Mouse (Mus musculus): ENCODE data around the gene Rnps1. TPM values are rescaled to one million over a fixed set of nuclear protein-coding genes. Genes with fewer than 3 reads are reported as not detected.

Rnps1 gene
- polyA plus RNA-seq, 1 experiment: 76.7 TPM

DNA sequence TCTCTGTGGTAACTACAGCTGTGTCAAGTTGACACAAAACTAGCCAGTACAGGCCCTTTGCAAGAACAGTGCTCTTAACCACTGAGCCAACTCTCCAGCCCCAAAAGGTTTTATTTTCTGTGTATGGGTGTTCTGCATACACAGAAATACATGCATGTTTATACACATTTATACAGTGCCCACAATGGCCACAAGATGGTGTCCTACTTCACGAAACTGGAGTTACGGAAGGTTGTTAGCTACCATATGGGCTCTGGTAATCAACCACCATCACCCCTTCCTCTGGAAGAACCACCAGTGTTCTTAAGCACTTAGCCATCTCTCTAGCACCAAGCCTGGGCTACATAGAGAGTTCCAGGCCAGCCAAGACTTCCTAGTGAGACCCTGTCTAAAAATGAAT lies 47.2 kb downstream of the Rnps1 start:
- no peak for TF ChIP-seq CTCF (IDR thresholded peaks at IDR 0.05; ENCODE audit: extremely low read depth, insufficient read length, insufficient replicate concordance, low read depth, low read length)
- TF ChIP-seq POLR2A (IDR thresholded peaks at IDR 0.05; ENCODE audit: low read depth, low read length): no peak
- Histone ChIP-seq H3K36me3 (ENCODE audit: control insufficient read depth, insufficient read depth, low read length) (no peaks in the 10 kb centered on the region), H3K27me3 (ENCODE audit: control insufficient read depth, insufficient read depth, low read length) (no peaks in the 10 kb centered on the region), H3K27ac (ENCODE audit: insufficient read depth, low read depth, low read length) (no peak overlapping the region), H3K4me3 (ENCODE audit: low read depth, low read length) (no peak overlapping the region), H3K4me1 (ENCODE audit: control insufficient read depth, insufficient read depth, insufficient read length, low read length) (no peaks in the 10 kb centered on the region)
- 64% methylated on average over 2 of the region's 2 CpGs for WGBS

DNA sequence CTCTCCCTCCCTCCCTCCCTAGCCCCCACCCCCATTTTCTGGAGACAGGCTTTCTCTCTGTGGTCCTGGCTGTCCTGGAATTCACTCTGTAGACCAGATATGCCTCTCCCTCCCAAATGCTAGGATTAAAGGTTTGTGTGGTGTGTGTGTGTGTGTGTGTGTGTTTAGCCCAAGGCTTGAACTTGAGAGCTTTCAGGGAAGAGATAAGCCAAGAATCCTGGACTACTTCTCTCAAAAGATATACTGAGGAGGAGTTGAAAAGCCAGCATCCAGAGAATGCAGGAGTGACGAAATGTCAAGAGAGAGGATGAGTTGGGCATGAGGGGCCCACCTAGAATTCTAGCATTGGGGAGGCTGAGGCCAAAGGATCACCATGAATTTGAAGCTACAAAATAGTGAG lies 48.6 kb downstream of the Rnps1 start:
- H3K27me3 ChIP-seq (ENCODE audit: control insufficient read depth, insufficient read depth, low read length): no peaks in the 10 kb centered on the region
- H3K36me3 ChIP-seq (ENCODE audit: control insufficient read depth, insufficient read depth, low read length): no peaks in the 10 kb centered on the region
- H3K4me1 ChIP-seq (ENCODE audit: control insufficient read depth, insufficient read depth, insufficient read length, low read length): no peaks in the 10 kb centered on the region
- no peak overlapping the region for H3K27ac ChIP-seq (ENCODE audit: insufficient read depth, low read depth, low read length)
- WGBS: 95% methylated on average over 1 of the region's 1 CpGs
- no peak for TF ChIP-seq POLR2A (IDR thresholded peaks at IDR 0.05; ENCODE audit: low read depth, low read length)
- no peak for TF ChIP-seq CTCF (IDR thresholded peaks at IDR 0.05; ENCODE audit: extremely low read depth, insufficient read length, insufficient replicate concordance, low read depth, low read length)
- H3K4me3 ChIP-seq (ENCODE audit: low read depth, low read length): no peak overlapping the region

DNA sequence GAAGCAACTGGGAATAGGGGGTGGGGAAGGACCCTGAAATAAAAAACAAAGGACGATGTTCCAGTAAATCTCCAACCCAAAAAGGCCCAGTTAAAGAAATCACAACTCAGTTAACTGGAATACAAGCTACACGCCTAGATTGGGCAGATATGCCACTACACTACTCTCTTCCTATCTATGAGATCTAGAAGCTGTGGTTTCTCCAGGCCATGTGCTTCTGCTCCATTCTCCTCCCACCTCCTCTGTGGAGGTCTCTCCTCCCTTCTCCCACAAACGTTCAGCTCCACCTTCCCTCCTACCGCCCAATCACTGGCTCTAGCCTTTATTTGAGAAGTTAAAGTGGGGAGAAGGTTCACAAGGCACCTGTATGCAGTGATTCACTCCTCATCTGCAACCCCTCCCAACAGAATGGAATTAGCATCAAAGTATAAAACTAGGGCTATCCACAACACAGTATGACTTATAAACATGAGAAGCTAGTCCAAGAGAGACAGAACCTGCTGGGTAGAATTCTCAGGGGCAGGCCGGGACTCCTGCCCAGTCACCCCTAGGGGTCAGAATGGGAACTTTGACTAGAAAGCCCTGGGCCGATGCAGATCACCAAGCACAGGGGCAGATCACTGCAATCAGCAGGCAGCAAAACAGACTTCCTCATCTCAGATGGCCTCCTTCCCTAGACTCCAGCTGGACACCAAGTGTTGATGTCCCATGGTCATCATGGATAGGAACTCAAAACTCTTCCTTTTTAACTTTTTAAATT lies 49.2 kb downstream of the Rnps1 start:
- Histone ChIP-seq H3K27ac (ENCODE audit: insufficient read depth, low read depth, low read length) (no peak overlapping the region), H3K27me3 (ENCODE audit: control insufficient read depth, insufficient read depth, low read length) (no peaks in the 10 kb centered on the region), H3K4me1 (ENCODE audit: control insufficient read depth, insufficient read depth, insufficient read length, low read length) (no peaks in the 10 kb centered on the region), H3K36me3 (ENCODE audit: control insufficient read depth, insufficient read depth, low read length) (no peaks in the 10 kb centered on the region), H3K4me3 (ENCODE audit: low read depth, low read length) (no peak overlapping the region)
- WGBS: 57% methylated on average over 6 of the region's 6 CpGs
- no peak for TF ChIP-seq POLR2A (IDR thresholded peaks at IDR 0.05; ENCODE audit: low read depth, low read length)

DNA sequence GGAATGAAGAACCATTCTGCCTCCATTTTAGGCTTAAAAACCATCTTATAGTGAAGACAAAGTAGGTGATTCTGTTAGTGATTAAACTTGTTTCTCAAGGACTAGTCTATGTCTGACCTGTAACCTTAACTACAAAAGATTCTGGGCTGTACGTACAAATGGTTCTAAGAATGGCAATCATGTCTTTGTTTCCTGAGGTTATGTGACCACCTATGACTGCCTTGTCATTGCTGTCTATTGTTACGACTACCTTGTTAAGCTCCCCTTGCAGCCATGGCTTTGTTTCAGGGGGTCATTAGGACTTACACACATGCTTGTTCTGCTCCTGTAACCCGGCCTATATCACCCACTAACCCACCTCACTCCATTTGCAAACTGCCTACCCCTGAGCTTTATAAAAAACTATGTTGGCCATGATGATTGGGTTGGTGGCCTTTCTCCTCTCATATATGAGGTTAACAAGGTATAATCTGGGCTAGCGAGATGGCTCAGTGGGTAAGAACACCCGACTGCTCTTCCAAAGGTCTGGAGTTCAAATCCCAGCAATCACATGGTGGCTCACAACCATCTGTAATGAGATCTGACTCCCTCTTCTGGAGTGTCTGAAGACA lies 54.4 kb downstream of the Rnps1 start:
- H3K36me3 ChIP-seq (ENCODE audit: control insufficient read depth, insufficient read depth, low read length): no peaks in the 10 kb centered on the region
- no peak overlapping the region for H3K27ac ChIP-seq (ENCODE audit: insufficient read depth, low read depth, low read length)
- no peak overlapping the region for H3K4me3 ChIP-seq (ENCODE audit: low read depth, low read length)
- WGBS: 96% methylated on average over 5 of the region's 5 CpGs
- no peak for TF ChIP-seq POLR2A (IDR thresholded peaks at IDR 0.05; ENCODE audit: low read depth, low read length)
- TF ChIP-seq CTCF (IDR thresholded peaks at IDR 0.05; ENCODE audit: extremely low read depth, insufficient read length, insufficient replicate concordance, low read depth, low read length): no peak
- H3K27me3 ChIP-seq (ENCODE audit: control insufficient read depth, insufficient read depth, low read length): no peaks in the 10 kb centered on the region
- peaks cover 17% of the 10 kb centered on the region; the same call in 1 of the 2 replicates for H3K4me1 ChIP-seq (ENCODE audit: control insufficient read depth, insufficient read depth, insufficient read length, low read length)

DNA sequence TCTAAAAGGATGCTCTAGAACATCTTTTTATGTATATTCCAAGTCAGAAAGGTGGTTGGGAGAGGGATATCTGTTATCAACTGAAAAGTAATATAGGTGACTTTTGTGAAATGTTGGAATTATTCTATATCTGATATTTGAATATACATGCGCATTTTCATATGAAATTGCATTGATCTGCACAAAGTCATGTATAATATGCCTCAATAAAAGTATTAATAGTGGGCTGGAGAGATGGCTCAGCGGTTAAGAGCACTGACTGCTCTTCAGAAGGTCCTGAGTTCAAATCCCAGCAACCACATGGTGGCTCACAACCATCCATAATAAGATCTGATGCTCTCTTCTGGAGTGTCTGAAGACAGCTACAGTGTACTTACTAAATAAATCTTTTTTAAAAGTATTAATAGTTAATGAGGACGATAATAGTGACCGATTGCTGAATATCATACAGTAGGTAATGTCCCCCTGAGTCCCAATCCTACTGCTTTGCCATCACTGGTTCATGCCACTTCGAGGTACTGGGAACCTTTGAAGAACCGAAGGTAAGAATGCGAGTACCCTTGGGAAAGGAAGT lies 55.1 kb downstream of the Rnps1 start:
- no peak for TF ChIP-seq POLR2A (IDR thresholded peaks at IDR 0.05; ENCODE audit: low read depth, low read length)
- TF ChIP-seq CTCF (IDR thresholded peaks at IDR 0.05; ENCODE audit: extremely low read depth, insufficient read length, insufficient replicate concordance, low read depth, low read length): no peak
- H3K36me3 ChIP-seq (ENCODE audit: control insufficient read depth, insufficient read depth, low read length): peaks cover 2% of the 10 kb centered on the region
- 18% methylated on average over 7 of the region's 7 CpGs for WGBS
- H3K27me3 ChIP-seq (ENCODE audit: control insufficient read depth, insufficient read depth, low read length): no peaks in the 10 kb centered on the region
- H3K4me1 ChIP-seq (ENCODE audit: control insufficient read depth, insufficient read depth, insufficient read length, low read length): peaks cover 24% of the 10 kb centered on the region
- H3K4me3 ChIP-seq (ENCODE audit: low read depth, low read length): peak overlapping the region; percentile 76
- peak overlapping the region; percentile 81 for H3K27ac ChIP-seq (ENCODE audit: insufficient read depth, low read depth, low read length)

DNA sequence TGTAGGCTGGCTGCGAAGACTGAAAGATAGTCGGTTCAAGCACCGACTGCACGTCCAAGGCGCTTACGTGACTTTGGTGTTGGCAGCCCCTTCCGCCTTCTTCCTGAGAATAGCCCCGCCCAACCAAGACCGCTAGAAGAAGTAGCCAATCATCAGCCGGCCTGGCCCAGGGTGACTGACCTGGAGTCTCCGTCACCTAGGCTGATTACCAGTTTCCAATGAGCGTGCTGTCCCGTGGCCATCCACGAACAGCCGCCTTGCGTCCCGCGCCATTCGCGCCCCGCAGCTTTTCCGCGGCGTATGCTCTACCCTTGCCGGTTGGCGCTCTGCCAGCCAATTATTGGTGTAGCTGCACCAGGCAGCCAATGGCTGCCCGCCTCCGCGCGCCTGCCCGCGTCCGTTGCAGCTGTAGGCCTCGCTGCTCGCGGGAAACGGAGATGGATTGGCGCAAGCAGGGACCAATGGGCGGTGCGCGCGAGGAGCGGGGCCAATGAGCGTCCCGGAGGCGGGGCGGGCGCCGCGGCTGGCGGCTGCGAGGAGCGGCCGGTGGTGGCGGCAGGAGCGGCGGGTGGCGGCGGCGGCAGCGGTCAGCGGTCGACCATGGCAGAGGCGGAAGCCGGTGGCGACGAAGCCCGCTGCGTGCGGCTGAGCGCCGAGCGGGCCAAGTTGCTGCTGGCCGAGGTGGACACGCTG lies 55.7 kb downstream of the Rnps1 start, which contains the start of the genes E4f1 and Pgp:
Gene E4f1, minus strand, starts transcription at position 404 of the 693 bp plus-strand sequence.
Gene Pgp, plus strand, starts transcription at position 483 of the 693 bp plus-strand sequence.
- TF ChIP-seq CTCF (IDR thresholded peaks at IDR 0.05; ENCODE audit: extremely low read depth, insufficient read length, insufficient replicate concordance, low read depth, low read length) (no peak), POLR2A (IDR thresholded peaks at IDR 0.05; ENCODE audit: low read depth, low read length) (peak; percentile 43)
- peaks cover 5% of the 10 kb centered on the region for H3K36me3 ChIP-seq (ENCODE audit: control insufficient read depth, insufficient read depth, low read length)
- H3K27ac ChIP-seq (ENCODE audit: insufficient read depth, low read depth, low read length): peak within 1 kb of the TSS; percentile 85
- peak within 1 kb of the TSS; percentile 85 for H3K4me3 ChIP-seq (ENCODE audit: low read depth, low read length)
- H3K27me3 ChIP-seq (ENCODE audit: control insufficient read depth, insufficient read depth, low read length): no peaks in the 10 kb centered on the region
- WGBS: under 1% methylated on average over 72 of the region's 75 CpGs
- H3K4me1 ChIP-seq (ENCODE audit: control insufficient read depth, insufficient read depth, insufficient read length, low read length): peaks cover 24% of the 10 kb centered on the region
